Mouse (Mus musculus): ENCODE measurements around the gene Mbnl2.
A peak's percentile ranks its signal among the peaks of the same experiment; 100 is the strongest.

Mbnl2 gene

DNA sequence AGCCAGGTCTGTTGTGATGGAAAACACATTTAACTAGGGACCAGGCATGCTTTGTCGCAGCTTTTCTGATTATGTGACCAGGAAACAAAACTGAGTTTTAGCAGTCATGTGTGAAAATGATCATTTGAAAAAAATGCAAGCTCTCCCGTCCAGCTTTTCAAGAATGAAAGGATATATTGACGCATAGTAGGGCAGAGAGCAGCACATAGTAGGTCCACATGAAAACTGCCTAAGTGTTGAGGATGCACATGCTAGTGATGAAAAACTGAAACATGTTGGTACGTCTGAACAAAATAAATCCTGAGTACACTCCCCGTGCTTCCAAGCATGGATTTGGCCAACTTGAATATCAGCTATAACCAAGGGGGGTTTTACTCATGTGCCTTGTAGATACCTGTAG lies 109.1 kb downstream of the Mbnl2 start:
- DNase-seq (ENCODE audit: low spot score), result no peak

DNA sequence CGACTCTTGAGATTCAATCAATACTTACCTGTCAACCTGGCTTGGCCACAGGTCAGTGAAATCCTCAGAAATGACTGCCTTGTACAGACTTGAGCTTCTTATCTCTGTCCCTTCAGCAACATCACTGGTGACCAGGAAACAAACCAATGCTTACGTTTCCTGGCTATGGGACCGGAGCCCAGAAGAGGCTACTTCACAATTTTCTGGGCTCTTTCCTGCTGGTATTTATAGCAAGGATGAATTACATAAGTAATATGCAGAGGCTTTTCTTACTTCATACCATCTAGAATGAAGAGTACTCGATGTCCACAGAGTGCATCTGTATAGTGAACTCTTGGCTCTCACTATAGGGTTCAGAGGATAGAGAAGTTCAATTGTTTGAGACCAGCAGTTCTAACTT lies 111.8 kb downstream of the Mbnl2 start:
- DNase-seq (ENCODE audit: low spot score), result no peak

DNA sequence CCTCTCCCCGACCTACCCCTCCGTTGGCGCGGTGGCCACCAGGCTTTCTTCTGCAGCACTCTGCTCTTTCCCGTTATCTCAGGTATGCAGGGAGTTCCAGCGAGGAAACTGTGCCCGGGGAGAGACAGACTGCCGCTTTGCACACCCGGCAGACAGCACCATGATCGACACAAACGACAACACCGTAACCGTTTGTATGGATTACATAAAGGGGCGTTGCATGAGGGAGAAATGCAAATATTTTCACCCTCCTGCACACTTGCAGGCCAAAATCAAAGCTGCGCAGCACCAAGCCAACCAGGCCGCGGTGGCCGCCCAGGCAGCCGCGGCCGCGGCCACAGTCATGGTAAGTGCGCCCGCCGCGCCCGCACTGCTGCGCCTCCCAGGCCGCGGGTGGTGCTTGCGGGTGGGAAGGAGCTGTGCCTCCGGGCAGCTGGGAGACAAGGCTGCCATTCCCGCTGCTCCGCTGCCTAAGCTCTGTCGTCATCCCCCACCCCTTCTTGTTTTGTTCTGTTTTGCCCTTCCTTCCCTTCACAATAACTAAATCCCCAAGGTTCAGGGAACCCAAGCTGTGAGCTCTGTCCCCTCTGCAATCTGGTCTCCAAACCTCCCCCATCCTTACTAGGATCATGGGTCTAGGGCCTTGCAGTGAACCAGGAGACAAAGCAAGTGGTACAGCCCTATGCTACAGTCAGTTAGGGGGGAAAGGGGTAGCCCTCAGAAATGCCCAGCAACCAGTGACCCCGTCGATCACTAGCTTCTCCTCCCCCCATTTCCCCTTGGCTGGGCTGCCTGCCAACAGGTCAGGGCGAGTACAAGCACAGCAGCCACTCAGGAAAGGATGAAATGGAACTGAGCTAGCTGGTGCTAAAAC lies 113.6 kb downstream of the Mbnl2 start:
- DNase-seq (ENCODE audit: low spot score), result peak; percentile 60

DNA sequence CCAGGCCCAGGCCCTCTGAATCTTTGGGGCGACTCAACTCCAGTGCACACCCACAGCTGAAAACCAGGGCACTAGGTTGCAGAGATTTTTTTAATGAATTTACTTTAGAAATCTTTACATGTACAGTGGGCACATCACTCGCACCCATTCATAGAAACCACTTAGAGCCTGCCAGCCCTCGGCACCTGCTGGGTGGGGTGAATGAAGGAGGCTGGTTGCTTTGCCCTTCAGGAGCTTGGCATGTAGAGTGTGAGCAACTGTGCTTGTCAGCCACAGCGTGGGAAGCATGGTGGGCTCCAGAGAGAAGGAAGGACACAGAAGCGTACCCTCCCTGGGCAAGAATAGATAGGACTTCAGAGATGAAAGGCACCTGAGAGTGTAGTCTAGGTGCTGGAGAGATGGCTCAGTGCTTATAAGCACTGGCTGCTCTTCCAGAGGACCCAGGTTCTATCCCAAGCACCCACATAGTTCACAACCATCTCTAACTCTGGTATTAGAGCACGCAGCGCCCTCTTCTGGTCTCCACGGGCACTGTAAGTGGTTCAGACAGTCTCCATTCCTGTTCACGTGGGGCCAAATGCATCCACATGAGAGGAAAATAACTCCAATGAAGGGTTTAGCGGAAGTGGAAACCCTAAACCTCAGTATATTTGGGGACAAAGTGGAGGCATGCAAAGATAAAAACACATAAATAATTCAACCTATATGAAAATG lies 114.9 kb downstream of the Mbnl2 start:
- DNase-seq (ENCODE audit: low spot score), result no peak

DNA sequence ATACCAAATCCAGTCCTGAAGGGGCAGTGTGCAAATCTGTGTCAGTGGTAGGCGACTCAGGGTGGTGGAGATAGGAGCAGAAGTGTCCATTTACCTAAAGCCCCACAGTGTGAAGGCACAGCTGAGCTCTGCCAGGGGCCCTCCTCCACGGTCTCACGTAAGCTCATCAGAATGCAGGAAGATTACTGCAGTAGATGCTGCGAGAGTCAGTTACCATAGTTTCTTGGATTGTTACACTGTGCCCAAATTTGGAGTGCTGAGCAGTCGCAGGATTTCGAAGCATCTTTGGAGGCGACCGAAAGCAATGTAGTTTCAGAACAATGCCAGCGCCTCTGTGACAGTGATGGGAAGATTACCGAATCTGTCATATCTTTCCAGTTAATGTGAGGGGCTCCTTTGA lies 116.2 kb downstream of the Mbnl2 start:
- no peak for DNase-seq (ENCODE audit: low spot score)

DNA sequence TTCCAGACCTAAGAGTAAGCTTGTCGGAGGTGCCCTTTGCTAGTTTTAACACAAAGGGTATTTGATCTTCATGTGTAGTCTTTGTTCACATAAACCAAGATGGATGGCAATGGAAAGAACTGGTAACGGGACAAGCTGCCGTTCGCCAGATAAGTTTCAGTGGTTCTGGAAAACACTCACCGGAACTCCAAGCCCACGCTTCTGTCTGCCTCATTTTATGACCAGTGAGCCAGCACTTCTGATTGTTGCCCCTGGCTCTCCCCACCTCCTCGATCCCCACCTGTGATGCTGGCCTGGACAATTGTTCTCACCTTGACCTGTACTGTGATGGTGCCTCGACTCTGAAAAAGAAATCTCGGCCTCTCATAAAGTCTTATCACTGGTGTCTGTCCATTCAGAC lies 117.0 kb downstream of the Mbnl2 start:
- no peak for DNase-seq (ENCODE audit: low spot score)

DNA sequence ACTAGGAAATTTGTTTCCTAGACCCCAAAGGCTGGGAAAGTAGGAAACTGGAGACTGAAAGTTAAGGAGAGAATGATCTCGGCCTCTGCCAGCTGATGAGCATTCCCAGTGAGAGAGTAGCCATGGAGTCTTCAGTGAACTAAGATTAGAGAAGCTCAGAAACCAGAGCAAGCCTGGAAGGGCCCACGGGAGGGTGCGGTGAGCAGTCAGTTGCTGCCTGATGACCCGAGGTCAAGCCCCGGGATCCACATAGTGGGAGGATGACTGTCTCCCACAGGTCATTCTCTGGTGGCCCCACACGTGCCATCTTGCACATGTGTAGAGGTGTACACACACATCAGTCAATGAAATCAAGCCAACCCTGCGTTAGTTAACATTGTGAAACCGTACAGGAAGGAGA lies 118.0 kb downstream of the Mbnl2 start:
- DNase-seq (ENCODE audit: low spot score), result no peak

DNA sequence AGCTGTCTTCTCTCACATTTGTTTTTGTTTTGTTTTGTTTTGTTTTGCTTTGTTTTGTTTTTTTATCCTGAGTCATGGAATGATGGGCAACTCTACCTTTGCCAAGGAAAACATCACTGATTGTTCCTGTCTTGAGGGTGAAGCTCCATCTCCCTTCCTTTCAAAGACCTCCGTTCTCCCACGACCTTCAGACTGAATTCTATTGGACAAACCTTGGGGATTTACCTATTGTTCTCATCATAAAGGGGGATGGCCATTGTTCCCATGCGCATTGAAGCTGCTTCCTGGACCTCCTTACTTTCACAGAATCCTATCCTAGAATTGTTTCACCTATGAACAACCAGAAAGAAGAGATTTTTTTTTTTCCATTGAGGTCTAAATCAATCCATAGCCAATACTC lies 118.7 kb downstream of the Mbnl2 start:
- no peak for DNase-seq (ENCODE audit: low spot score)

DNA sequence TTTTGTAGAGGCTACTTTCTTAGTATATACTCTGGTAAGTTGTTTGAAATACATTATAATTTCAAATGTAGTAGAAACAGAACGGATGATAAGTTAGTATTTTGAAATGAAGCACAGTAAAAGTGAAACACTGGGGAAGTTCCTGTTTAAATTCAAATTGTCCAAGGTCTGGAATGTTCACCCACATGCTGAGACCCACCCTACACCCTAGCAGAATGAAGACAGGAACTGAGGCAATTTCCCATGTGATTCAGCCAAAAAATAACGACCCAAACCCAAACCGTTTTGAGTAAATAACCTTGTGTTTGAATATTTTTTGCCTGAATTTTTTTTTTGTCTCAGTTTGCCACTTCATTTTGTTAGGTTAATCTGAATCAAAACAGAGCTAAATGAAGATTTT lies 119.4 kb downstream of the Mbnl2 start:
- no peak for DNase-seq (ENCODE audit: low spot score)

DNA sequence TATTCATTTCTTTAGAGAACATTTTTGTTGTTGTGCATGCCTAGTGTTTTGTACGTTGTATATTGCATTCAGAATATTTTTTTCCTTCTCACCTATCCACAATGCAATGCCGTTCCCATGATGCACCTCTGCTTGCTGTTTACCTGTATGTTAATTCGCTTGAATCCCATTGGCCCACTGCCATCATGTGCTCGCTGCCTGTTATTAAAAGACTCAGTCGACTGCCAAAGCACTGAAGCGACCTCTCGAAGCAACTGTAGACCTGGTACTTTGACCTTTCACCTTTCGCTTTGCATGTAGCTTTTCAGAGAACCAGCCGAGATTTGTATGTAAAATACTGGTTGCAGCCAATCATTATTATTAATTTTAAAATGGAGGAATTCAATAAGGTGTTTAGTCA lies 120.0 kb downstream of the Mbnl2 start:
- no peak for DNase-seq (ENCODE audit: low spot score)

DNA sequence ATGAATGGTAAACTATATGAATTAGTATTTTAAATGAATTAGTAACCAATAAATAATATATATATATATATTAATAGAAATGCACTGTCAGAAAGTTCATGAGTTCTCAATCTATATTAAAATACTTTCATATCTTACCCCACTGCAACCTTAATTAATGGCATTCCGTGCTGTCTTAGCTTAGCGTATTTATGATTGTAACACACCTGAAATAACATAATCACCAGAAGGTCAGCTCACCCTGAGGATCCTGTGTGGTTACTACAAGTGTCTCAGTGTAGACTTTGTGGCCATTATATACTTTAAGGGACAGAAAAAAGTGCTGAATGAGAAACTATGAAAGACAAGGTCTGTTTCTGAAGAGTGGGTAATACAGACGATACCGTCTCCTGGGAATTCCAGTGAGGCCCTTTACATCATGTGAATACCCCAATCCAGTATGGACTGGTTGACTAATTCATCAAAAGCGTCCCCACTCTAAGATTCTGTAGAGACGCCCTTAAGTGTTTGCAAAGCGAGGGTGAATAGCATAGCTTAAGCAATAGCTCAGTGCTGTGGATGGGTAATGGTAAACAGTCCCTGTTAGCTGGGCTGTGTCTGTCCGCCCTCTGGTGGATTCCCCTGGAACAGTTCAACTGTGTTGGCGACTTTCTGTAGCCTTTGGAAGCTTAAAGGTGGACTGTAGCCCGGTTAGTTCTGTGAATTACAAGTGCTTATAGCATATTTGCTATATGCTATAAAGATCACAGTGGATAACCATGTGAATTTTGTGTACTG lies 122.6 kb downstream of the Mbnl2 start:
- peak; percentile 90 for DNase-seq (ENCODE audit: low spot score)

DNA sequence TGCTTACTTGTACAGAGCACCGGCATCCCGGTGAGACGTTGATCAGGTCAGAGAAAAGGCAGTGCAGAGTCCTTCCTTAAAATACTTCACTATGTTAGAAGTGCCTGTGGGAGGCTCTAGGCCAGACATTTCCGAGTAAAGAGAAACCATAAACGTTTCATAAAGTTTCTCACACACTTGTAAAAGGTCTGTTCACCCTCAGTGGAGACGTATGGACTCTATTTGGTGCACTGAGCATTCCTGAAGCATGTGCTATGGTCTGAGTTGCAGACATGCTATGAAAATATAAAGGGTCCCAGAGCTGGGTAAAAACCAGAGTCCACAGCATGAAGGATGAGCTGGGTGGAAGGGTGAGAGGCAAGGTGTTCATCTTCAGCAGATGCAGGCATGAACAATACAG lies 124.1 kb downstream of the Mbnl2 start:
- DNase-seq (ENCODE audit: low spot score), result no peak

DNA sequence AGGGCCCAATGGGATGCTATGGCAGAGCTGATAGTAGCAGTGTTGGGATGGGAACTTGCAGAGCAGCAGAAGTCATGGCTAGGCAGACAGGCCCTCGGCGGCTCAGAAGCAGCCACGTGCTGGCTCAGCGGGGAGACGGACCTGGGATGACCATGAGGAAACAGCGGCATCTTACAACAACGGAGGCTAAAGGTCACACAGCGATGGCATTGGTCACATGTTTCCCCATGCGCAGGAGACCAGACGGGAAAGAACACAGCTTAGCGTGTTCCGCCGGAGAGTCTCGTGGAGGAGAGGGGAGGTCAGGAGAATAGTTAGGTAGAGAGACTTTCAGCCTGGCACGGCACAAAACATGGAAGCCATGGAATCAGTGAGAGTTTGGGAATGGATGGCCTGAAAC lies 125.7 kb downstream of the Mbnl2 start:
- DNase-seq (ENCODE audit: low spot score), result no peak

DNA sequence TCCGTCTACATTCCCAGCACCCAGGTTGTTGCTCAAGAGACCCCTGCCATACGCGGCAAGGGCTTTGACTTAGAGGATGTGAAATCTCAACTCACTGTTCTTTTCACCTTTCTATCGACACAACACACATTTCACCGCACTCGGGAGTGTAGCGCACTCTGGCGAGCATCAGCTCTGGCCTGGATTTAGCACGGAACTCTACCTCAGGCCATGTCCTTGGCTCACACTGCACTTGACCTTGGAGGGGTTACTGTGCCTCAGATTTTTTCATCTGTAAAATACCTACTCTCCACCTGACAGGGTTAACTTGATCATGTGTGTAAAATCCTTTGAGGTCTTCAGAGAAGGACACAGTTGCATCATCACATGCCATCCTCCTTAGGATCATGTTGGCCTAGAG lies 127.2 kb downstream of the Mbnl2 start:
- no peak for DNase-seq (ENCODE audit: low spot score)

DNA sequence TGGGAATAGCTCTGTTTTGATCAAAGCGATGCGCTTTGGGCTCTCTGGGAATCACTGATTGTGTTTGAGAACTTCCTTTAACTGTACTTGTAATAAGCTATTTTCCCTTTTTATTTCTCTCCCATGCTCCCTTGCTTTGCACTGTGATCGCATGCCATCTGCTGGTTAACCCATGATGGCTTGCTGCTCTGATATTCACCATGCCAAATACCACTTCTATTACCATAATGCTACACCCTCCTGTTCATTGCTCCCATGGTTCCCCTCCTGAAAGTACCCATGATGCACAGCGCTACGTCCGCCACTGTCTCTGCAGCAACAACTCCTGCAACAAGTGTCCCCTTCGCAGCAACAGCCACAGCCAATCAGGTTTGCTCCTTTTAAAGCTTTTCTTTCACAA lies 128.9 kb downstream of the Mbnl2 start:
- no peak for DNase-seq (ENCODE audit: low spot score)

DNA sequence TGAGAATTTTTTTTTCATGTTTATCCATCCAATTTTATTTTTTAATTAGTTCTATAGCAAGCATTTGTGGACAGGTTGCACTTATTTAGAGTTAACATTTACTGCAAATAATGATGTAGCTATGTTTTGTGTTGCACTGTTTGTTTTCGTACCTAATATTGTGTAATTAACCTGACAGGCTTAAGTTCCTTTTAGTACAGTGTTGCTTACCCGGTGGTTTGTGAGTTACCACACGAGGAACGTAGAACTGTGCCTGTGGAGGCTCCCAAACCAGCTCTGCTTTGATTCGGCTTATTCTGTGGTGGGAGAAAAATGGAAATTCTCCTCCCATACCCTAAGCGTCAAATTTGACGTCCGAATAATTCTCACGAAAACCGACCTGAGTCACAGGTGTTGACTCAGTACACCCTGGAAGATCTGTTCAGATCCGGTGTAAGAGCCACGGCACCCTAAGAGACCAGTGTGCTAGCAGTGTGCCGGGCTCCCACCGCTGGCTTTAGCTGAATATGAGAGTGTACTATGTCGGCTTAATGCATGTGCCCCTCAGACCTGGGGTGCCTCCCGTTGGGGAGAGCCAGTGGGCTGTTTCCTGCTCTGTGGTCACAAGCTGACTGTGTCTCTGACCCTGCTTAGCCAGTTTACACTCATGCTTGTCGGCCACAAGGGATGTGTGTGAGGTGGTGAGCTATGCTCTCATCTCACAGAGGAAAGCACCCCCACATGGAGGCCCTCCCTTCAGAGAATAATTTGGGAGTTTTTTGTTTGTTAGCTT lies 129.5 kb downstream of the Mbnl2 start:
- no peak for DNase-seq (ENCODE audit: low spot score)

DNA sequence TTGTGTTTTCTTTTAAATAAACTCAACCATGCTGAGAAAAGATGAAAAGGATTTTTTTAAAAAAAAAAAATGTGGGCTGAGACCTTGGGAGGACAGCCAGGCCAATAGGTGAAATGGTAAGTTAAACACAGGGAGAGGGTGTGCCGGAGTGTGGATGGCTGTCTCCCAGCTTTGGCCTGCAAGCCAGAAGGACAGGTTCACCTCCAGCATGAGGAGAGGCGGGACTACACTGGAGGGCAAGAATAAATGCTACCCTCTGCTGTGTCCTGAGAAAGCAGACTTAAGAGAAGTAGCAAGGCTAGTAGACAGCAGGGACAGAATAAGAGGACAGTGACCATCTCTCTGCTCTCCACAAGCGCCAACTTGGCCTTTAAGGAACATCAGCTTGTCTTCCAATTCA lies 130.1 kb downstream of the Mbnl2 start:
- no peak for DNase-seq (ENCODE audit: low spot score)

DNA sequence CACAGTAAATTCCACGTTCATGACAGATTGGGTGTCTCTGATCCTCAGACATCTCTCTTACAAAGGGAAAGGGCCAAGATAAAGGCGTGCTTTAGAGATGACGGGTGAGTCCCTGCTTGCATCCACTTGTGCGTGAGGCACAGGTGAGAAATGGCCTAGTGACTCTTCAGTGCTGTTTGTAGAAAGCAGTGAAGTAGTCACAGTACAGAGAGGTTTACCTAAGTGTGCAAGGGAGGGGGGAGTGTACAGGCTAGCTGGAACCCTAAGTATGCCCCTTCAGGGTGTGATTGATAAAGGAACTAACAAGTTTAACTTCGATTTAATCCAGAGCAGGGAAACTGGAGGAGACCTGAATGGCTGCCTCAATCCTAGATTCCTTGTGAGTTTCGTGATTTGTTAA lies 130.8 kb downstream of the Mbnl2 start:
- no peak for DNase-seq (ENCODE audit: low spot score)

DNA sequence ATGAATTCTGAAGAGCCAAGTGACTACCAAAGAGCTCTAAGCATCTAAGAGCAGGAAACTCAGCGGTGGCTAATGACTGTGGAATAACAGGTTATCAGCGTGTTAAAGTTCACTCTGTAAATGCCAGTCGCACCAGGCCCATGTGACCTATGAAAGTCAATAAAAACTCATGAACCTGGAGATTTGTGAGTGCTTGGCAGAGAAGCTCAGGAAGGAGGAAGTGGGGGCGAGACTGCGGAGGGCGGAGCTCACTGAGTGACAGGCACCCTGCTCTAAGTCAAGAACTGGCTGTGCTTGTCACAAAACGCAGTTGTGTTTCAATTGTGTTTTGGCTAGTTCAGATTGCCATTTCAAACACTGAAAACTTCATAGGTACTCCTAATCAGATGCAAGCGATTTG lies 131.4 kb downstream of the Mbnl2 start:
- no peak for DNase-seq (ENCODE audit: low spot score)

DNA sequence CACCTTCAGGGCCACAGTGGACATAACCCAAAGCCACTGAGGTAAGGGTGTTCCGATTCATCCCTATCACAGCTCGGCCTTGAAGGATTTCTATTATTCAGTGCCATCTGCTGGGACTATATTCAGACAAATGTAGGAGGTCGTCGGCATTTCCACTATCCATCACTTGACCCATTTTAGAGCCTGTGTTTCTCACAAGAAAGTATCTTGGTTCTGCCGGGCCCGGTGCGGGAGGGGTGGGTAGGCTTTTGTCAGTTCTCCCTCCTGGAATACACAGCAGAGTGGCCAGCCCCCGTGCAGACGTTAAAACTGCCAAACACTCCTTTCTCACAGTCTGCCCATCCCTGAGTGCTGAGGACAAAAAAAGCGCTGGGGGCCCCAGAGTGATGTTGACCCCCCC lies 134.4 kb downstream of the Mbnl2 start:
- DNase-seq (ENCODE audit: low spot score), result no peak

DNA sequence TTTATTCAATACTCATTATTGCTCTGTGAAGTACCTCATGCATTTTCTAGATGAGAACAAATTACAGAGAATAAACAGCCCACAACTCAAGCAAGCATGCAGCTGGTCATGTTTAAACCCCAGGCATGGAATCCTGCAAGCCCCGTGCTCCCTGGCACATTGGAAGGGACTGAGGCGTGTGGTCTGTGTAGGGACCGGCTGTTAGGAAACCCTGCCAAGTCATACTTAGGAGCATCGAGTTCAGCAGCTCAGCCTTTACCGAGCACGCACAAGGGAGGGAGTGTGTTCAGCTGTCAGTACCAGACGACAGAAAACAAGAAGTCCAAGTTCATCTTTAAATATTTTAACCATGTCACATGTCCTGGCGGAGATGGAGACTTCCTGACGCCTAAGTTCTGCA lies 141.4 kb downstream of the Mbnl2 start:
- DNase-seq (ENCODE audit: low spot score), result no peak

DNA sequence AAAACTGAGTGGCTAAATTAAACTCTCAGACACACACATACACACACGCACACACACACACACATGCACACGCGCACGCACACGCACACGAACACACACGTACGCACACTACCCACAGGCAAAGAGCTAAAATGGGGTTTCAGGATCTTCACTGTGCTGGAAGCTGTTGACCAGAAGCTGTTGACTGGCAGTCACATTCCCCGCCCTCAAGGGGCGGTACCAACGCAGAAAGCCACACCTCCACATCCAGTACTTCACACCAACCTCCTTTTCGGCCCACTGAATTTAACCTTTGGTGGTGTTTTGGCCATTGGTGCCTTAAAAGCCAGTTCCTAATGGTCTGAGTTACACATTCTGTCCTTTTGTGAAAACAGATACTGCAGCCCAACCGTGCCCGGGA lies 143.5 kb downstream of the Mbnl2 start:
- DNase-seq (ENCODE audit: low spot score), result no peak
